Mouse (Mus musculus) heart, postnatal 25 days (tissue): ENCODE measurements around the gene Dst. TPM values are rescaled to one million over a fixed set of nuclear protein-coding genes. Genes with fewer than 3 reads are reported as not detected.
"Not testable (repeated sequence)": the region's sequence is repeated elsewhere in the genome, so short reads cannot be mapped to it uniquely, and the experiment has no call there.

Source experiments
- DNase-seq: peaks from one replicate; pipeline ENCODE4 v3.0.0; 2022; ENCODE audit warnings: low spot score
- intact Hi-C: fragments of 180-260 bp; cut with DNase I; formaldehyde crosslinking; loops from one replicate; pipeline ENCODE4 v1.15.1; 2025
- total RNA-seq, 2 experiments: library from RNA; stranded (reverse); gene quantifications; 2 replicates each; pipeline ENCODE4 v1.2.3; 2021

Gene Dst
- total RNA-seq, 2 experiments from 2014 or later, result 338 to 369 TPM

DNA sequence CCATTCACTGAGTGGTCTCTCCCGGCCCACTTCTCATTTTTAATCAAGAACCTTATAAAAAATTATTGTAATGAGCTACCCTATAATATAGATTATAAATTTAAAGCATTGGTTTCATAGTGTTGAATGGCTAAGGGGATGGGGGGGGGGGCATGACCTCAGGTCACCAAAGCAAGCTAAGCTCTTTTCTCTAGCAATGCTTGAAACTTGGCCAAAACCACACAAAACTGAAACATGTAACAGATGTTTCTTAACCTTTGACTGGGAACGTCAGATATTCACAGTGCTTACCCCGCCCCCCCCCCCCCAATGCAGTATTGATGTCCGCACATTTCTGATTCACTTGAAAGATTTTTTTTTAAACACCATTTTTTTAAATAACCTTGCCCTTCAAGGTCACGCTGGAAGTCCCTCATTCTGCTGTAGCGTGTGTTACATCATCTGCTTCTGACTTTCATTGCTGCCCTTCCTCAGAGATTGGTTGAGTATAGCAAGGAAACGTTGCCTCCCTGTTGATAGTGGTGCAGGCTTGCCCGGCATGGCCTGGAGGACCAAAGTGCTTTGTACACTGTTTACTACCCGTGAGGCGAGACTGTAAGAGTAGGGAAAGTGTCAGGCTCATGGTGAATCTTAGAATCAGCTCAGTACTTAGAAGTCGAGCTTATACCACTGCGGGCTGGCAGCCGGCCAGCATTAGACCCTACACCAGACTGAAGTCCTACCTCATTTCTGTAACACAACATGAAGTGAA is 380.9 kb downstream of the Dst start:
- DNase-seq, result no peak
- intact Hi-C loops, result loop anchor here (5.0 kb wide), 1 partner anchor 118 kb away; no protein-coding TSS in a partner anchor

DNA sequence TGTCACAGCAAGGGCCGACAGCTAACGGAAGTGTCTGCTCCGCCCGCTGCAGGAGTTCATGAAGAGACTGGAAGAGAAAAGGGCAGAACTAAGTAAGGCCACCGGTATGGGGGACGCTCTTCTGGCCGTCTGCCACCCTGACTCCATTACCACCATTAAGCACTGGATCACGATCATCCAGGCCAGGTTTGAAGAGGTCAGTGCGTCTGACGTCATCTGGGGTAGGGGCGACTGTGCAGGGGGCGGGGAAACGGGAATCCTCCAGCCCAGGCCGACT is 381.4 kb downstream of the Dst start:
- intact Hi-C loops, result loop anchor here (5.0 kb wide), 1 partner anchor 118 kb away; no protein-coding TSS in a partner anchor
- no peak for DNase-seq

GRCm38 (mm10) chr1:34290321-34290720 is 382.3 kb downstream of the Dst start:
- intact Hi-C loops, result no loop called here
- peak; percentile 61 for DNase-seq

GRCm38 (mm10) chr1:34293198-34293597 is 385.2 kb downstream of the Dst start:
- intact Hi-C loops, result no loop called here
- no peak for DNase-seq

DNA sequence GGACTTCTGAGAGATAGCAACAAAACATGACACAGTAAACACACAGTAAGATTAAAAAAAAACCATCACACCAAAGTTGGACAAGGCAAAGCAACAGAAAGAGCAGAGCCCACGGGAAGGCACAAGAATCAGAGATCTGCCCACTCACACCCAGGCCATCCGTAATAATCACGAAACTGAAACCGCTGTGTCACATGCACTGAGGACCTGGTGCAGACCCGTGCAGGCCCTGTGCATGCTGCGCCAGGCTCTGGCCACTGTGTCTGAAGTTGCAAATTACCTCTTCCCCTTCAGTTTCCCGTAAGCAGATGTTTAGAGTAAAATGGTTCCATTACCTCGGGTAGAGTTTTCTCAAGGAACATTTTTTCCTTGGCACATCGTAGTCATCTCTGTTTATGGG is 389.6 kb downstream of the Dst start:
- intact Hi-C loops, result no loop called here
- no peak for DNase-seq

GRCm38 (mm10) chr1:34298631-34299184 is 390.7 kb downstream of the Dst start:
- DNase-seq, result no peak
- intact Hi-C loops, result no loop called here

GRCm38 (mm10) chr1:34299507-34299906 is 391.5 kb downstream of the Dst start:
- DNase-seq, result no peak
- intact Hi-C loops, result no loop called here

DNA sequence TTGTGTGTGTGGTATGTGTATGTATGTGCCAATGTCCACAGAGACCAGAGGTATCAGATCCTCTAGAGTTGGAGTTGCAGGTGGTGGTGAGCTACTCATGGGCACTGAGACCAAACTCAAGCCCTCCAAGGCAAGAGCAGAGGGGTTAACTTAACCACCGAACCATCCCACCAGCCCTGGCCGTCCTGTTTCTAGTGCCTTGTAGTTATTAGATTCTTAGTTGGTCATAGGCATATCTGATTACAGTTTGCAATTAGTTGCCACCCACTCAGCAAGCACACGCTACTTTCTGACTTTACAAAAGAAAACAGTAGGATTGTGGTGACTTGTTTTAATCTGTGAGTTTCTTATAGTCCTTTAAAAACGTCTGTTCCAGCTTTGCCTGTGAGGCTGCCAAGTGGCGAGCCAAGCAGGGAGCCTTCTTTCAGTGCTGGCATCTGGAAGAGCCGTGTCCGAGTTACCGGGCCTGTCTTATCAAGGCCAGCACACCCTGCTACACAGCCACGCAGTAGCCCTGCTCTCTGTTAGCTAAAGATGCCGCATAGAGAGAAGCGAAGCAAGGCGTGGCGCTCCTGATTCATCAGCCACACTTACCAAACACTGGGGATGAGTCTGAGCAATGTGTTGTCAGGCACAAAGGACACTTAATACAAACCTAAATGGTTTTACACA is 392.4 kb downstream of the Dst start:
- DNase-seq, result no peak
- intact Hi-C loops, result loop anchor here (5.0 kb wide), 1 partner anchor 107 kb away; no protein-coding TSS in a partner anchor

- no peak for DNase-seq
- intact Hi-C loops, result loop anchor here (5.0 kb wide), 1 partner anchor 103 kb away; no protein-coding TSS in a partner anchor
Observed at GRCm38 (mm10) chr1:34304227-34304626, 396.2 kb downstream of the Dst start.

GRCm38 (mm10) chr1:34306741-34307140 is 398.7 kb downstream of the Dst start:
- no peak for DNase-seq

GRCm38 (mm10) chr1:34307191-34307590 is 399.2 kb downstream of the Dst start:
- no peak for DNase-seq
- intact Hi-C loops, result no loop called here

More at GRCm38 (mm10) chr1:34306741-34307140, 398.7 kb downstream of the Dst start:
- intact Hi-C loops, result no loop called here

DNA sequence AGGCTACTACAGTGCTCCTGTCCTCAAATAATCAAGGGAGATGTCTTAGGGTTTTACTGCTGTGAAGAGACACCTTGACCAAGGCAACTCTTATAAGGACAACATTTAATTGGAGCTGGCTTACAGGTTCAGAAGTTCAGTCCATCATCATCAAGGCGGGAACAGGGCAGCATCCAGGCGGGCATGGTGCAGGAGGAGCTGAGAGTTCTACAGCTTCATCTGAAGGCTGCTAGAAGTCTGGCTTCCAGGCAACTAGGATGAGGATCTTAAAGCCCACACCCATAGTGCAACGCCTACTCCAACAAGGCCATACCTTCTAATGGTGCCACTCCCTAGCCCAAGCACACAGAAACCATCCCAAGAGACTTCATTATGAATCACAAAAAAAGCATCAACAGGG is 400.8 kb downstream of the Dst start:
- DNase-seq, intact Hi-C loops: not testable (repeated sequence)

- no peak for DNase-seq
- intact Hi-C loops, result no loop called here
Observed at GRCm38 (mm10) chr1:34309396-34309795, 401.4 kb downstream of the Dst start.

GRCm38 (mm10) chr1:34310532-34311250 is 402.7 kb downstream of the Dst start:
- intact Hi-C loops, result no loop called here
- no peak for DNase-seq

DNA sequence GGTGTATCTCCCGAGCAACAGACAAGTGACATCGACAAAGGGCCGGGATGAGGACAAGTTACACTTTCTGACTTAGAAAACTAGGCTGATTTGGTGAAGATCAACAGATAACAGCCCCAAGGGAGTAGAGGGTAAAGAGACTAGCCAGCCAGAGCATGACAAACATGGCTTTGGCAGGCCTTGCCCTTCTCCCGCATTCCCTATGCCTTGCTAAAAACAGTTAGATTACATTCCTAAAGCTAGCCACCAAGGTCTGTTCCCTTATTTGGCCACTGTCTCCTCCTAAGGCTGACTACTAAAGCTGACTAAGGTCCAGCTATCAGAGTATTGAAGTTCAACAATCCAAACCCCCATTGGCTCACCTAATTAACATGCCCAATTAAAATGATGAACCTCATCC is 404.8 kb downstream of the Dst start:
- DNase-seq, result no peak
- intact Hi-C loops, result no loop called here

DNA sequence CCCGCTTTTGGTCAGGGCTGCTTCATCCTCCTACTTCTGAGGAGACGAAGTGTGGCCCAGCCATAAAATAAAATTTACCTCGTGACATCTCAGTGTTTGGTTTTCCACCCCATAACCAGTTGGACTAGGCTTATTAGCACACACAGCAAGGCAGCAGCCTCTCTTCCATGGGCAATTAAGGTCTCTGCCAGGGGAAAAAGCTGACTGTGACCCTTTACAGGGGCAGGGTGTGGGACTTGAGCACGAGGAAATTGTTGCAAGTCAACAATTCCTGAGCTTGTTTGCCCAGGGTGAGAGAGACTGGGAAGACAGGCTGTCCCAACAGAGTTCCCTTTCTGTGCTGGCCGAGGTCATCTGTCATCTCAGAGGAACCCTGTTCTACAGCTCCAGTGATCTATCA is 407.4 kb downstream of the Dst start:
- intact Hi-C loops, result no loop called here
- no peak for DNase-seq

- DNase-seq, result no peak
- intact Hi-C loops, result no loop called here
Observed at GRCm38 (mm10) chr1:34324255-34324654, 416.2 kb downstream of the Dst start.

GRCm38 (mm10) chr1:34328606-34329005 is 420.6 kb downstream of the Dst start:
- intact Hi-C loops, result no loop called here
- DNase-seq, result no peak

DNA sequence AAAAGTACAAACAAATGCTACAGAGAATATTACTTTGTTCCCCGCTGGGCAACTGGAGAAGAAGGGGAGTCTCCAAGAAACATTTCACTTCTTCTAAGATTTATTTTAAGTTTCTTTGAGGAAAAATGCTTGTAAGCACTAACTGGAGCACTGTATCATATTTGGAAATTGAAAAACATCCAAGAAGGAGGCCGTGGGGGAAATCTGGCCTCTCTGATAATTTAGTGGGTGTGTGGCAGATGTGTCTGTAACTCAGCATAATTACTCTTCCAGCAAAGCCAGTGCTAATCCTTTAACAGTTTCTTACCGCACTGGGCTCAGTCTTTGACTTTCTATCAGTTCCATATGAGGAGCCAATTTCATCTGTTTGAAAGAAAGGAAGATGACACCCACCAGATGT is 423.7 kb downstream of the Dst start:
- intact Hi-C loops, result no loop called here
- DNase-seq, result no peak
